Mouse (Mus musculus) CH12.LX (cell line): ENCODE measurements around the gene Gm10638.

Experiments used
- E2F4 ChIP-seq: IDR thresholded peaks from 2 replicates; pipeline ENCODE4 v1.6.1; 2011; ENCODE audit warnings: low read depth, low read length, improper control_type of control experiment; ENCODE audit not compliant: insufficient replicate concordance
- HCFC1 ChIP-seq: IDR thresholded peaks from 2 replicates; pipeline ENCODE4 v1.6.1; 2012; ENCODE audit warnings: low read depth, mild to moderate bottlenecking, inconsistent platforms, low read length, improper control_type of control experiment
- MAFK ChIP-seq: IDR thresholded peaks from 2 replicates; pipeline ENCODE4 v1.6.1; 2011; ENCODE audit warnings: low read length, improper control_type of control experiment; ENCODE audit not compliant: insufficient replicate concordance
- POLR2A ChIP-seq: IDR thresholded peaks from 2 replicates; pipeline ENCODE4 v1.6.1; 2011; ENCODE audit warnings: low read depth, mild to moderate bottlenecking, improper control_type of control experiment, low read length
- TBP ChIP-seq: conservative IDR thresholded peaks from 2 replicates; pipeline ENCODE4 v1.6.1; 2011; ENCODE audit warnings: low read depth, low read length, improper control_type of control experiment
- USF1 ChIP-seq: IDR thresholded peaks from 2 replicates; pipeline ENCODE4 v1.6.1; 2014; ENCODE audit warnings: low read depth, mild to moderate bottlenecking, inconsistent platforms, low read length, improper control_type of control experiment

DNA sequence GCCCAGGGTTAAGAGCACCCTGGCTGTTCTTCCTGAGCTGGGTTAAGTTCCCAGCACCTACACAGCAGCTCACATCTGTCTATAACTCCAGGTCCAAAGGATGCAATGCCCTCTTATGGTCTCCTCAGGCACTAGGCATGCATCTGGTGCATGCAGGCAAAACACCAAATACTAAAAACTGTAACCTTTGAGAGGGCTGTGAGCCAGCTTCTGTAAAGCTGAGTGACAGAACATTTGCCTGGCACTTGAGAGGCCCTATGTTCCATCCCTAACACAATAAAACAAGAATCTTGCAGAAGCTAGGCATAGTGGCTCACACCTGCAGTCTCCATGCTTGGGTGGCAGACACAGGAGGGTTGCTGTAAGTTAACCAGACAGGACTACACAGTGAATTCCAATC, 3.9 kb upstream of the Gm10638 start:
- TF ChIP-seq TBP: no peak
- no peak for TF ChIP-seq MAFK
- TF ChIP-seq HCFC1: no peak
- no peak for TF ChIP-seq USF1
- no peak for TF ChIP-seq POLR2A
- no peak for TF ChIP-seq E2F4
